Comparison of ENCODE assay signal across 23 mouse cellular contexts in genomic region chr10:116895108-116895833, GRCm38 (mm10). TPM values are rescaled to one million over a fixed set of nuclear protein-coding genes. Genes with fewer than 3 reads are reported as not detected.
DNase-seq lines count a peak whose midpoint lies in the region.
"Had no signal": no experiment of that assay in that cellular context is flagged by ENCODE, and none has a peak within 500 bp of the region (broad histone marks: within the 10 kb centered on the region; RNA-seq: fewer than 3 reads in every experiment).

No protein-coding gene starts in this region.

- H3K4me1 ChIP-seq in heart, embryonic 10.5 days: peaks cover 9% of the 10 kb centered on the region; the same call in 1 of the 2 replicates
- H3K4me1 ChIP-seq in limb, embryonic 10.5 days: peaks cover 51% of the 10 kb centered on the region
- no peaks in the 10 kb centered on the region for H3K4me1 ChIP-seq in forebrain, embryonic 10.5 days
- H3K4me1 ChIP-seq: forebrain, embryonic 13.5 days; heart, embryonic 15.5 days; hindbrain, embryonic 15.5 days; liver, embryonic 15.5 days; midbrain, embryonic 12.5 days; neural tube, embryonic 13.5 days had no signal

- no peak overlapping the region for H3K4me3 ChIP-seq in heart, embryonic 10.5 days
- H3K4me3 ChIP-seq in limb, embryonic 10.5 days: no peak overlapping the region
- no peak overlapping the region for H3K4me3 ChIP-seq in forebrain, embryonic 10.5 days
- H3K4me3 ChIP-seq: embryonic facial prominence, embryonic 10.5 days; forebrain, embryonic 13.5 days; heart, adult 2 months; heart, embryonic 15.5 days; hindbrain, embryonic 15.5 days; liver, embryonic 15.5 days; midbrain, embryonic 12.5 days; neural tube, embryonic 13.5 days had no signal

- H3K9me3 ChIP-seq in heart, embryonic 10.5 days: no peaks in the 10 kb centered on the region
- no peaks in the 10 kb centered on the region for H3K9me3 ChIP-seq in limb, embryonic 10.5 days (replicated peaks)
- no peaks in the 10 kb centered on the region for H3K9me3 ChIP-seq in forebrain, embryonic 10.5 days
- H3K9me3 ChIP-seq: embryonic facial prominence, embryonic 10.5 days; forebrain, embryonic 13.5 days; heart, embryonic 15.5 days; hindbrain, embryonic 15.5 days; liver, embryonic 15.5 days; midbrain, embryonic 12.5 days; neural tube, embryonic 13.5 days had no signal

- no peaks in the 10 kb centered on the region for H3K27me3 ChIP-seq in heart, embryonic 10.5 days (ENCODE audit: insufficient read depth, poor library complexity, severe bottlenecking)
- H3K27me3 ChIP-seq in limb, embryonic 10.5 days (ENCODE audit: low read depth, poor library complexity, severe bottlenecking): no peaks in the 10 kb centered on the region
- H3K27me3 ChIP-seq in forebrain, embryonic 10.5 days (ENCODE audit: poor library complexity, severe bottlenecking): no peaks in the 10 kb centered on the region
- H3K27me3 ChIP-seq: forebrain, embryonic 13.5 days; heart, embryonic 15.5 days; hindbrain, embryonic 15.5 days; liver, embryonic 15.5 days; midbrain, embryonic 12.5 days; neural tube, embryonic 13.5 days had no signal

- DNase-seq in heart, adult 11 months: peak; percentile 73
- no peak for DNase-seq in heart, embryonic 10.5 days (ENCODE audit: low spot score)
- DNase-seq in brain, adult 2 months (ENCODE audit: low read depth, low spot score): peak; percentile 14
- no peak for DNase-seq in limb, embryonic 10.5 days (ENCODE audit: low spot score)
- DNase-seq in gastrocnemius, adult 8-10 months (ENCODE audit: low spot score in 2 of 2): no peak
- DNase-seq in forebrain, embryonic 10.5 days (ENCODE audit: extremely low spot score, low spot score): no peak
- no peak for DNase-seq in left cerebral cortex, adult 8-10 months (ENCODE audit: low spot score in 2 of 2)
- DNase-seq: gastrocnemius, postnatal 10 days; heart, adult 2 months; heart, postnatal 4 days; kidney, adult 8-10 months; kidney, postnatal 14 days; left cerebral cortex, postnatal 4 days; spleen, adult 18-20 months had no signal

- H3K36me3 ChIP-seq in heart, embryonic 10.5 days: no peaks in the 10 kb centered on the region
- no peaks in the 10 kb centered on the region for H3K36me3 ChIP-seq in limb, embryonic 10.5 days
- H3K36me3 ChIP-seq in forebrain, embryonic 10.5 days (replicated peaks): no peaks in the 10 kb centered on the region
- H3K36me3 ChIP-seq: embryonic facial prominence, embryonic 10.5 days; heart, embryonic 15.5 days; hindbrain, embryonic 15.5 days; liver, embryonic 15.5 days; midbrain, embryonic 12.5 days; neural tube, embryonic 13.5 days had no signal

- H3K27ac ChIP-seq in heart, embryonic 10.5 days: no peak overlapping the region
- peak overlapping the region; percentile 21; the same call in 1 of the 2 replicates for H3K27ac ChIP-seq in limb, embryonic 10.5 days
- no peak overlapping the region for H3K27ac ChIP-seq in forebrain, embryonic 10.5 days
- H3K27ac ChIP-seq: embryonic facial prominence, embryonic 10.5 days; forebrain, embryonic 13.5 days; heart, adult 2 months; heart, embryonic 15.5 days; hindbrain, embryonic 15.5 days; liver, embryonic 15.5 days; midbrain, embryonic 12.5 days; neural tube, embryonic 13.5 days had no signal

- WGBS in heart, embryonic 10.5 days: 90% methylated on average over 12 of the region's 12 CpGs
- WGBS in limb, embryonic 10.5 days: 79% methylated on average over 12 of the region's 12 CpGs
- WGBS in forebrain, embryonic 10.5 days: 90% methylated on average over 12 of the region's 12 CpGs

RNA-seq across cellular contexts. Expression of gene Myrfl, which starts 1.4 kb away (rescaled TPM):
- polyA plus RNA-seq in heart, embryonic 10.5 days (2016; fragmentation: Nextera tagmentation; extraction: Ambion mirVana): 0.33 and 0.49 TPM in 2 replicates
- polyA plus RNA-seq in limb, embryonic 10.5 days (2016; fragmentation: Nextera tagmentation; extraction: Ambion mirVana): 0.04 TPM in 1 of 2 replicates, not detected in the other
- under 1 TPM in 2 of 4 experiments, not detected in 2; 0.07 to 0.11 TPM for total RNA-seq in gastrocnemius, adult 8-10 months (2022)
- 0.07 TPM in 1 of 2 replicates, not detected in the other for polyA plus RNA-seq in forebrain, embryonic 10.5 days (2016; fragmentation: Nextera tagmentation; extraction: Ambion mirVana)
- under 1 TPM in 1 of 4 experiments, not detected in 3; 0.16 TPM for total RNA-seq in left cerebral cortex, adult 8-10 months (2022)
- total RNA-seq: adrenal gland, adult 18-20 months had no signal
- polyA plus RNA-seq: C2C12; liver, embryonic 15.5 days had no signal

RNA-seq across cellular contexts. Expression of gene Rab3ip, which starts 55.3 kb away (rescaled TPM):
- 46.0 and 61.0 TPM in 2 replicates for polyA plus RNA-seq in heart, embryonic 10.5 days (2016; fragmentation: Nextera tagmentation; extraction: Ambion mirVana)
- polyA plus RNA-seq in limb, embryonic 10.5 days (2016; fragmentation: Nextera tagmentation; extraction: Ambion mirVana): 36.7 and 40.0 TPM in 2 replicates
- 10 to 100 TPM; 25.0 to 47.1 (median 34.0) TPM for total RNA-seq in gastrocnemius, adult 8-10 months (2022)
- 41.5 and 43.0 TPM in 2 replicates for polyA plus RNA-seq in forebrain, embryonic 10.5 days (2016; fragmentation: Nextera tagmentation; extraction: Ambion mirVana)
- 10 to 100 TPM; 37.9 to 43.1 (median 39.6) TPM for total RNA-seq in left cerebral cortex, adult 8-10 months (2022)

Comparison
In these comparisons a context has a peak if more than half of its experiments do, and no peak if none do; other contexts are left out.
1. DNase-seq: peak in heart, adult 11 months (single experiment) and brain, adult 2 months (single experiment); none in heart, embryonic 10.5 days (single experiment), limb, embryonic 10.5 days (single experiment), gastrocnemius, adult 8-10 months (0 of 2), forebrain, embryonic 10.5 days (single experiment) and left cerebral cortex, adult 8-10 months (0 of 2).